Mouse (Mus musculus) megakaryocyte-erythroid progenitor cell, adult 5-6 weeks (primary cell): Measurements from ENCODE around the gene Gm5965. TPM values are rescaled to one million over a fixed set of nuclear protein-coding genes. Genes with fewer than 3 reads are reported as not detected.
"Not testable (repeated sequence)": the region's sequence is repeated elsewhere in the genome, so short reads cannot be mapped to it uniquely, and the experiment has no call there.

ENCODE experiments used
- ATAC-seq: replicated peaks from 2 replicates; pipeline ENCODE4 v1.8.0; 2016; ENCODE audit warnings: mild to moderate bottlenecking, inconsistent platforms; ENCODE audit not compliant: severe bottlenecking, poor library complexity, low FRiP score, low TSS enrichment
- total RNA-seq, 2 experiments: library from RNA; stranded (forward) in 1 of 2; stranded (reverse) in 1 of 2; fragments of 200-1000, 215-1000 nt in 1 of 2; fragments of >200 nt in 1 of 2; fragmentation: Nextera tagmentation in 1 of 2; gene quantifications; 2 replicates each; pipeline ENCODE4 v1.2.3; 2014 to 2017

The Gm5965 gene
- not detected in 2 replicates for total RNA-seq (2014; fragmentation: Nextera tagmentation)
- not detected in 2 replicates for total RNA-seq (2017)

DNA sequence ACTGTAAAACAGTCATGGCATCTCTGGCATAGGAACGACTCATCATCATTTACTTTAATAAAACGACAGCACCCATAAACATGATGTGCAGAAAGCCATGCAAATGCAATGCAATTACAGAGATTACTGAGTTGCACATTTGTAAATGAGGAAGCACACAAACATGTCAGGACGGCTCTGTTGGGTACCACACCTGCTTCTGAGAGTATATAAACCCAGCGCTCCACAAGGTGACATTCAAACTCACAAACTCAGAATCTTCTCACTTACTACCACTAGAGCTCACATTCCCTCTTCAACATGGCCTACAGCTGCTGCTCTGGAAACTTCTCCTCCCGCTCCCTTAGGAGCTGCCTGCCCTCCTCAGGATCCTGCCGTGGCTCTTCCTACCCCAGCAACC is at the start of gene Gm5965:
Gene Gm5965 (plus strand): TSS at position 301 of the 400 bp plus-strand sequence.
- no peak for ATAC-seq

DNA sequence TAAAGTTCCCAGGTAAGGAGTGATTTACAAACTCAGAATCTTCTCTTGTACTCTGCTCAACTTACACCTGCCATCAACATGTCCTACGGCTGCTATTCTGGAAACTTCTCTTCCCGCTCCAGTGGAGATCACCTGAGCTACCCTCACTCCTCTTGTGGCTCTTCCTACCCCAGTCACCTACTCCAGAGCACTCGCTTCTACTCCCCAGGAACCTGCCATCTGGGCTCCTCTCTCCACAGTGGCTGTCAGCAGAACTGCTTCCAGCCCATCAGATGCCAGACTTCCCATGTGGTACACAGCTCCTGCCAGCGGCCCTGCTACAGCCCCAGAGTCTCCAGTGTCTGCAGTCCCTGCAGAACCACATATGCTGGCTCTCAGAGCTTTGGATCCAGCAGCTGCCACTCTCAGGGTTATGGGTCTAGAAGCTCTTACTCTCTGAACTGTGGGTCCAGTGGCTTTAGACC is 48.9 kb upstream of the Gm5965 start, which contains the start of gene Krtap13-1:
Gene Krtap13-1 (plus strand): TSS at position 51 of the 464 bp plus-strand sequence.
- no peak for ATAC-seq

DNA sequence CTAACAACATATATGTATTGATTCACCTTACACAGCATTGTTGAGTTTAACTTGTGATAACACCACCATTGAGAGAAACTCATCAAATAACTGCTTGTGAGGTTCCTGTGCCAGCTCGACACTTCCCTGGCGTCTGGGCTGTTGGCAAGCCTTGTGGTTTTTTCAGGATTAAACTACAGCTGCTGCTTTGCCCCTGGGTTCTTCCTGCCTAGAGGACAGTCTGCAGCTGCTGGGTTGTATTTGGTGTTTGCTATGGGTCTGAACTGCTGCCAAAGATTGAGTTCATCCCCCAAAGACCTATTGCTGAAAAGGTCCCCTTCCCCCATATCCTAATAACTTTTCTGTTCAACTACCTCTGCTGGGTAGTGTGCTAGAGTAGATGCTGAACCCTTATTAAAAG is 42.3 kb upstream of the Gm5965 start:
- ATAC-seq: no peak

DNA sequence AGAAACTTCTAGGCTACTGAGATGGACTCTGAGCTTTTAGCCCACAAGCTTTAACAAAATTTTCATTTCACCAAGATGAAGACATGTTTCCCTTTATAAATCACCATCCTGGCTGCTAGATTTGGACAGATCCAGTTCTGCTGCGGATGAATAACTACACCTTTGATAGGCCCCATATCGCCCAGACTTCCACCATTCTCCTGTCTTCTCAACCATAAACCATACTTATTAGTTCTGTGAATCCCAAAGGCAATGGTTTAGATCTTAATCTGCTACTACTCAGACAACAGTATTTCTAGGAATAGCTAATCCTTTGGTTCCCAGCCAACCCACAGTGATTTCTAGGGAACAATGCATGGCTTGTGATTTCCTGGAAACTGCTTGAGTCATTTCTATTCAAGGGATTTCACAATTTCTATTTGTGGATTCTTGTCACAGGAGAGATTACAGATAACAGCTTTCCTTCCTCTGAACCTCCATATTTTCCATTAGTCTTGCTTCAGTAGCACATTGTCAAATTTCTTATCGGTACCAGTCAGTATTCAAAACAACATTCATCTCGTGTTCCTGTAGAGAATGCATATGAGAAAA is 32.9 kb upstream of the Gm5965 start:
- no peak for ATAC-seq

DNA sequence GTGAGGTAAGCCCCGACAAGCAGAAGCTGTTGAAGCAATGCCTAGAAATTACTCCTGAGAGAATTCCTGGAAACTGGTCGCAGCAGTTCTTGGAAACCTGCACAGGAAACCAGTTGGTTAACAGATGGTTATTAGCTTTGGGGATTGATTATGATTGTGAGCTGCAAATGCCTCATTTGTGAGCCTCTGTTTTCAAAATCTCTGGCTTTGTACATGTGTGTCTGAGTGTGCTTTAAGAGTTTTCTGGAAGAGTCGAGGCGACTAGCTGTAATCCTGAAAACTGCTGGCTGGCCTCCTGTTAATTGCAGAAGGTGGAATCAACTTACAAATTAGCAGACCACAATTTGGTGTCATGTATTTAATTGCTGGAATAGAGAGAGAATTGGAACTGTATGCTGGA is 29.8 kb upstream of the Gm5965 start:
- no peak for ATAC-seq

DNA sequence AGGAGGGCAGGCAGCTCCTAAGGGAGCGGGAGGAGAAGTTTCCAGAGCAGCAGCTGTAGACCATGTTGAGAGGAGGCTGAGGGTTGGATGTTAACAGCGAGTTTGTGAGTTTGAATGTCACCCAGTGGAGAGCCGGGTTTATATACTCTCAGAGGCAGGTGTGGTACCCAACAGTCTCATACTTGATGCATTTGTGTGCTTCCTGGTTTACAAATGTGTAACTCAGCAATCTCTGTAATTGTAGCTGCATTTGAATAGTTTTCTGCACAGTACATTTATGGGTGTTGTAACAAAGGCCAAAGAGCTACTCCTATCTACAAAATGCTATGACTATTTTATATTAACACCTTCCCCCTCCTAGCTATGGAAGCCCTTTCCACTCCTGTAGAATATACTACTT is 26.2 kb upstream of the Gm5965 start, which contains the start of gene Krtap13:
Gene Krtap13 (minus strand): TSS at position 101 of the 400 bp plus-strand sequence.
- not testable (repeated sequence) for ATAC-seq

DNA sequence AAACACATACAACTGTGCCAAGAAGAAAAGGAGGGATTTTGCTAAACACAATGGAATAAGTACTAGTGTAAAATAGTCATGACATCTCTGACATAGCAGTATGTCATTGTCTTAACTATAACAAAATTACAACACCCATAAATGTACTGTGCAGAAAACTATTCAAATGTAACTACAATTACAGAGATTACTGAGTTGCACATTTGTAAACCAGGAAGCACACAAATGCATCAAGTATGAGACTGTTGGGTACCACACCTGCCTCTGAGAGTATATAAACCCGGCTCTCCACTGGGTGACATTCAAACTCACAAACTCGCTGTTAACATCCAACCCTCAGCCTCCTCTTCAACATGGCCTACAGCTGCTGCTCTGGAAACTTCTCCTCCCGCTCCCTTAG is 19.1 kb upstream of the Gm5965 start, which contains the start of gene 2310034C09Rik:
Gene 2310034C09Rik (plus strand): TSS at position 301 of the 400 bp plus-strand sequence.
- not testable (repeated sequence) for ATAC-seq

DNA sequence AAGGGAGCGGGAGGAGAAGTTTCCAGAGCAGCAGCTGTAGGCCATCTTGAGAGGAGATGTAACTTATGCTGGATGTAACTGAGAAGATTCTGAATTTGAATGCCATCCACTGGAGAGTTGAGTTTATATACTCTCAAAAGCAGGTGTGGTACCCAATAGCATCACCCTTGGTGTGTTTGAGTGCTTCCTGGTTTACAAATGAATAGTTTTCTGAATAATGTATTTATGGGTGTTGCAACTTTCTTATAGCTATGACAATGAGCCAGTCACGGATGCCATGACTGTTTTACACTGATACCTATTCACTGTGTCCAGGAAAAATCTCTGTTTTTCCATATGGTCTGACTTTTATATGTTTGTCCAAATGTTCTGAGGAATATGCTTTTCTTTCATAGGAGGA is 3.6 kb upstream of the Gm5965 start, which contains the start of gene 2310057N15Rik:
Gene 2310057N15Rik (minus strand): TSS at position 101 of the 400 bp plus-strand sequence.
- ATAC-seq: no peak

DNA sequence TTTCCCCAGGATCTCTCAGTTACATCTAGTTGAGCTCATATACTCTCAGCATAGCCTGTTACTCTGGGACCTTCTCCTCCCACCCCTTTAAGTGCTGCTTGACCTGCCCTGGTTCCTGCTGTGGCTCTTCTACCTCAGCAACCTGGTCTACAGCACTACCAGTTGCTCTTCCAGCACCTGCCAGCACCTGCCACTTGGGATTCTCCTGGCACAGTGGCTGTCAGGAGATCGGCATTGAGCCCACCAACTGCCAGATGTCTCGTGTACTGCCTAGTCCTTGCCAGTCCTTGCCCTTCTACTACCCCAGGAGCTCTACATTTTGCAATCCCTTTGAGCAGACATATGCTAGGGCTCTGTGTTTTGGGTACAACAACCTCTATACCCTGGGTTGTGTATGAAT is 9.1 kb downstream of the Gm5965 start:
- ATAC-seq: no peak

DNA sequence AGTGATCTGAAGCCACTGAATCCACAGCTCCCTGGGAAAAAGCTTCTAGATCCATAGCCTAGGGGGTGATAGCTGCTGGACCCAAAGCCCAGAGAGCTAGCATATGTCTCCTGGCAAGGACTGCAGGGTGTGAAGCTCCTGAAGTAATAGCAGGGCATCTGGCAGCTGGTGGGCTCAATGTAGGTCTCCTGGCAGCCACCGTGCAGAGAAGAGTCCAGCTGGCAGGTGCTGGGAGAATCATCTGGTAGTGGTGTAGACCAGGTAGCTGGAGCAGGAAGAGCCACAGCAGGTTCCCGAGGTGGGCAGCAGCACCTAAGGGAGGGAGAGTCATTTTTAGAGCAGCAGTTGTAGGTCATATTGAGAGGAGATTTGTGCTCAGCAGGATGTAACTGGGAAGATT is 34.1 kb downstream of the Gm5965 start, which contains the start of gene Gm20741:
Gene Gm20741 (minus strand): TSS at position 394 of the 400 bp plus-strand sequence.
- no peak for ATAC-seq

DNA sequence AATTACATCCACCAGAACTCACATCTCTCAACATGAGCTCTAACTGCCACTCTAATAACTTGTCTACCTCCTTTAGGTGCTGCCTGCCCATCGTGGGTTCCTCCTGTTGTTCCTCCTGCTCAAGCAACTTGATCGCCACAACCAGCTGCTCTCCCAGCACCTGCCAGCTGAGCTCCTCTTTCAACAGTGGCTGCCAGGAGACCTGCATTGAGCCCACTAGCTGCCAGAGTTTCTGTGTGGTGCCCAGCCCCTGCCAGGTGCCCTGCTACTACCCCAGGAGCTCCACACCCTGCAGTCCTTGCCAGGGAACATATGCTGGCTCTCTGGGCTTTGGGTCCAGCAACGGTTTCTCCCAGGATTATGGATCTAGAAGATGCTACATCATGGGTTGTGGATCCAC is 42.4 kb downstream of the Gm5965 start, which contains the start of gene Krtap15:
Gene Krtap15 (plus strand): TSS at position 150 of the 400 bp plus-strand sequence.
- no peak for ATAC-seq

DNA sequence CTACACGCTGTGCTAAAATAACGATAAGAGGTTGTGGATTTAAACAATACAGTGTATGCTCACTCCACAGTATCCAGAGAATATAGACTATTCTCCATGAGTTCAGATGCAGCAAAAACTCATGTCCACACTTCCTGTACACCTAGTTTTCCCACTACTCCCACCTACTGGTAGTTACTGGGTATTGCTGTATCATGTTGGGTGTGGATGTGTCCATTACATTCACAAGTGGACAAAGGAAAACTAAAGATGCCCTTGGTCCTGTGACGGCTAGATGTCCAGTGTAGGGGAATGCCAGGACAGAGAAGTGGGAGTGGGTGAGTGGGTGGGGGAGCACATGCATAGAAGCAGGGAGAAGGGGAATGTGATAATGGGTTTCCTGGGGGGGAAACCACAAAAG is 46.0 kb downstream of the Gm5965 start:
- no peak for ATAC-seq

DNA sequence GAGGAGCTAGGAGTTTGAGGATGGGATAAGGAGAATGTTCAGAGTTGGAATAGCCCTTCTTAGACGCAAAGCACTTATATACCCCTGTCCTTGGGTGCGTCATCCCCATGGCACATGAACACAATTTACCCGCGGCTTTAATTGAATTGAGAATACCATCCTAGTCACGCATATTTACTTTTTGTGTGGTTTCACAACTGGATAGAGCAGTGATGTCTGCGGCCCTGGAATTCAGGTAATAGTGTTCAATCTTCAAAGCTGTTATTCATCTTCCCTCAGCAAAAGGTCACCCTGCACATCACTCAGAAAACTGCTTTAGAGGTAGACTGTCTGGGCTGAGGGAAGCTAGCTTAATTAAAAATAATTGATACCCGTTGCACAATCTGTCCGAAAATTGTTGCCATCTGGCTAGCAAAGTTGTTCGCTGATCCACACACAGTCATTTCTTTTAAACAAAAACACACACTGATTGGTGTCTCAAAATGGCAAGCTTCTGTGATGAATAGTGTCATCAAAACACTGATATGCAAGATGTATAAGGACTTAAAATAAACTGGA is 48.5 kb downstream of the Gm5965 start, which contains the start of gene Krtap14:
Gene Krtap14 (minus strand): TSS at position 51 of the 558 bp plus-strand sequence.
- ATAC-seq: no peak

DNA sequence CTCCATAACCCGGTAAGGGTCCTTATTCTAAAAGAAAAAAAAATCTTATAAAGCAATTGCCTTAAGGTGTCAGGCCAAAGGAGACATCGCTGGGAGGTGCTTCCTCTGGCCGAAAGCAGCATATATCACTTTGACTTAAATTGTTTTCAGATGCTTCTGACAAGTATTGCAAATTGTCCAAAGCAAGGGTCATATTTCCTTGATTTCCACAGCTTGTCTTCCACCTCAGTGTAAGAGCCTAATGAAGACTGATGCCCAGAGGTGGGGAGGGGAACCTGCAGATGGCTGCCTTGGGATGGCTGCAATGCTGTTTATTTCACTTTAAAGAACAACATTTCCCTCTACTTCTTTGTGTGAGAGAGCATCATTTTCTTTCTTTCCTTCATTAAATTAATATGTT is 49.3 kb downstream of the Gm5965 start:
- no peak for ATAC-seq

Other genes starting within 250 kb of the Gm5965 start
- gene Cldn8, start 214.7 kb upstream of the Gm5965 start, total RNA-seq (2014; fragmentation: Nextera tagmentation): not detected in 2 replicates
- not detected in 2 replicates for gene Cldn8, start 214.7 kb upstream of the Gm5965 start, total RNA-seq (2017)
- gene Krtap24-1, start 165.6 kb upstream of the Gm5965 start, total RNA-seq (2014; fragmentation: Nextera tagmentation): not detected in 2 replicates
- not detected in 2 replicates for gene Krtap24-1, start 165.6 kb upstream of the Gm5965 start, total RNA-seq (2017)
- gene 2310079G19Rik, start 150.2 kb upstream of the Gm5965 start, total RNA-seq (2014; fragmentation: Nextera tagmentation): not detected in 2 replicates
- gene 2310079G19Rik, start 150.2 kb upstream of the Gm5965 start, total RNA-seq (2017): not detected in 2 replicates
- gene Krtap26-1, start 130.1 kb upstream of the Gm5965 start, total RNA-seq (2014; fragmentation: Nextera tagmentation): not detected in 2 replicates
- gene Krtap26-1, start 130.1 kb upstream of the Gm5965 start, total RNA-seq (2017): not detected in 2 replicates
- gene Krtap27-1, start 106.2 kb upstream of the Gm5965 start, total RNA-seq (2014; fragmentation: Nextera tagmentation): not detected in 2 replicates
- gene Krtap27-1, start 106.2 kb upstream of the Gm5965 start, total RNA-seq (2017): not detected in 2 replicates
- not detected in 2 replicates for gene 2310061N02Rik, start 69.9 kb upstream of the Gm5965 start, total RNA-seq (2014; fragmentation: Nextera tagmentation)
- gene 2310061N02Rik, start 69.9 kb upstream of the Gm5965 start, total RNA-seq (2017): not detected in 2 replicates
- not detected in 2 replicates for gene Krtap13-1, start 49.0 kb upstream of the Gm5965 start, total RNA-seq (2014; fragmentation: Nextera tagmentation)
- gene Krtap13-1, start 49.0 kb upstream of the Gm5965 start, total RNA-seq (2017): not detected in 2 replicates
- gene Krtap13, start 26.3 kb upstream of the Gm5965 start, total RNA-seq (2014; fragmentation: Nextera tagmentation): not detected in 2 replicates
- not detected in 2 replicates for gene Krtap13, start 26.3 kb upstream of the Gm5965 start, total RNA-seq (2017)
- not detected in 2 replicates for gene 2310034C09Rik, start 19.0 kb upstream of the Gm5965 start, total RNA-seq (2014; fragmentation: Nextera tagmentation)
- gene 2310034C09Rik, start 19.0 kb upstream of the Gm5965 start, total RNA-seq (2017): not detected in 2 replicates
- gene 2310057N15Rik, start 3.7 kb upstream of the Gm5965 start, total RNA-seq (2014; fragmentation: Nextera tagmentation): not detected in 2 replicates
- not detected in 2 replicates for gene 2310057N15Rik, start 3.7 kb upstream of the Gm5965 start, total RNA-seq (2017)
- not detected in 2 replicates for gene Gm20741, start 34.3 kb downstream of the Gm5965 start, total RNA-seq (2014; fragmentation: Nextera tagmentation)
- gene Gm20741, start 34.3 kb downstream of the Gm5965 start, total RNA-seq (2017): not detected in 2 replicates
- not detected in 2 replicates for gene Krtap15, start 42.3 kb downstream of the Gm5965 start, total RNA-seq (2014; fragmentation: Nextera tagmentation)
- gene Krtap15, start 42.3 kb downstream of the Gm5965 start, total RNA-seq (2017): not detected in 2 replicates
- not detected in 2 replicates for gene Krtap14, start 48.2 kb downstream of the Gm5965 start, total RNA-seq (2014; fragmentation: Nextera tagmentation)
- not detected in 2 replicates for gene Krtap14, start 48.2 kb downstream of the Gm5965 start, total RNA-seq (2017)
- not detected in 2 replicates for gene Krtap19-1, start 91.5 kb downstream of the Gm5965 start, total RNA-seq (2014; fragmentation: Nextera tagmentation)
- gene Krtap19-1, start 91.5 kb downstream of the Gm5965 start, total RNA-seq (2017): not detected in 2 replicates
- gene Krtap19-2, start 96.4 kb downstream of the Gm5965 start, total RNA-seq (2014; fragmentation: Nextera tagmentation): not detected in 2 replicates
- not detected in 2 replicates for gene Krtap19-2, start 96.4 kb downstream of the Gm5965 start, total RNA-seq (2017)
- not detected in 2 replicates for gene Krtap19-3, start 100.1 kb downstream of the Gm5965 start, total RNA-seq (2014; fragmentation: Nextera tagmentation)
- not detected in 2 replicates for gene Krtap19-3, start 100.1 kb downstream of the Gm5965 start, total RNA-seq (2017)
- gene Krtap19-4, start 107.2 kb downstream of the Gm5965 start, total RNA-seq (2014; fragmentation: Nextera tagmentation): not detected in 2 replicates
- not detected in 2 replicates for gene Krtap19-4, start 107.2 kb downstream of the Gm5965 start, total RNA-seq (2017)
- gene Krtap19-5, start 118.6 kb downstream of the Gm5965 start, total RNA-seq (2014; fragmentation: Nextera tagmentation): not detected in 2 replicates
- gene Krtap19-5, start 118.6 kb downstream of the Gm5965 start, total RNA-seq (2017): not detected in 2 replicates
- gene Krtap19-9b, start 154.4 kb downstream of the Gm5965 start, total RNA-seq (2014; fragmentation: Nextera tagmentation): not detected in 2 replicates
- gene Krtap19-9b, start 154.4 kb downstream of the Gm5965 start, total RNA-seq (2017): not detected in 2 replicates
- not detected in 2 replicates for gene Krtap16-3, start 185.0 kb downstream of the Gm5965 start, total RNA-seq (2014; fragmentation: Nextera tagmentation)
- gene Krtap16-3, start 185.0 kb downstream of the Gm5965 start, total RNA-seq (2017): not detected in 2 replicates
- not detected in 2 replicates for gene Krtap22-2, start 232.9 kb downstream of the Gm5965 start, total RNA-seq (2014; fragmentation: Nextera tagmentation)
- not detected in 2 replicates for gene Krtap22-2, start 232.9 kb downstream of the Gm5965 start, total RNA-seq (2017)
- gene Gm10229, start 237.4 kb downstream of the Gm5965 start, total RNA-seq (2014; fragmentation: Nextera tagmentation): not detected in 2 replicates
- not detected in 2 replicates for gene Gm10229, start 237.4 kb downstream of the Gm5965 start, total RNA-seq (2017)